Mouse (Mus musculus) erythroblast, embryonic 14.5 days (primary cell): ENCODE results near the gene Galnt18.

Source experiments
- GATA1 ChIP-seq: IDR thresholded peaks from 2 replicates; pipeline ENCODE4 v1.6.1; 2012; ENCODE audit warnings: low read length, inconsistent platforms, mixed read lengths
- TAL1 ChIP-seq: IDR thresholded peaks from 3 replicates; pipeline ENCODE4 v1.6.1; 2012; ENCODE audit warnings: low read length, inconsistent platforms, mixed read lengths

DNA sequence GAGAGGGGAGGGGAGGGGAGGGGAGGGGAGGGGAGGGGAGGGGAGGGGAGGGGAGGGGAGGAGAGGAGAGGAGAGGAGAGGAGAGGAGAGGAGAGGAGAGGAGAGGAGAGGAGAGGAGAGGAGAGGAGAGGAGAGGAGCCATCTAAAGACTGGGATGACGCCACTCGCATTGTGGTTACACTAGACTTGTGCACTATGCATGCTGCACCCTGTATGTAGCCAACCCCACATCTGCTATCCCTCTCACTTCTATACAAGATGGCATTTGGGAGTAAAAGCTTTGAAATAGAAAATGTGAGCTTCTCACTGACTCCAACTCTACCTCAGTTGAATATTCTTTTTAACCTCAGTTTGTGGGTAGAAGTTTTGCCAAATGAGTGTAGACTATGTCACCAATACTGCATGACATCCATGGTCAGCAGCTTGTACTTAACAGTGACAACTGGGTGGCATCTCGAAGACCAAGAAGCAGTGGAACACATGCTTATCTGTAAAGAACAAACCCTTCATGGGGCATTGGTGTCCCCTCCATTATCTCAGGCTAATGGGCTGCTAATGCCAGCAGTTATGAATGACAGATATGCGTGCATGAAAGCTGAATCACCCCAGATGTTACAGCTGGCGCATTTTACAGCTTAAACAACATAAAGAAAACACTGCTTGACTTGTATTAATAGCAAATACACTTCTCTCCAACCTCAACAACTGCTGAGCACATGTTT is 65.0 kb downstream of the Galnt18 start:
- no peak for TF ChIP-seq TAL1
- TF ChIP-seq GATA1 = no peak
